Mouse (Mus musculus) T-helper 1 cell (primary cell): ENCODE measurements around the gene Exog.

Experiments
- in situ Hi-C: fragments of 300-600 bp; cut with MboI, MseI; formaldehyde crosslinking; loops from one replicate; pipeline ENCODE4 v1.15.1; 2025; ENCODE audit warnings: high pct_unique_total_duplicates

The Exog gene

DNA sequence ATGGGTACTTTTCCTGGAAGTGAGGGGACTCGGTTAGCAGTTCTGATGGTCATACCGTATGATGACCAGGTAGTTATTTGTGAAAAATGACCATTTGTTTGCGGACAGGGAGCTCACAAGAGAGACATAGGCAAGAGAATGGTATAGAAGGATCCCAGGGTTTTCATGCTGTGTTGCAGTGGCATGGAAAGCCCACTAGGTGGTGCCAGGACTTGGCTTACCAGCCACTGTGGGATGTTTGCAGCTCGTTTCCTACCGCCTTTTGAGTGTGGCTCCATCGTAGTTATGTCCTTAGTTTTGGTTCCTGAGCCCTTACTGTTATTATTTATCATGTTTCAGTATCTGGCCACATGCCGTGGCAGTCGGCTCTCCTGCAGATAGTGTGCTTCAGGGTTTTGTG, 15.7 kb downstream of the Exog start:
- in situ Hi-C loops: no loop called here

DNA sequence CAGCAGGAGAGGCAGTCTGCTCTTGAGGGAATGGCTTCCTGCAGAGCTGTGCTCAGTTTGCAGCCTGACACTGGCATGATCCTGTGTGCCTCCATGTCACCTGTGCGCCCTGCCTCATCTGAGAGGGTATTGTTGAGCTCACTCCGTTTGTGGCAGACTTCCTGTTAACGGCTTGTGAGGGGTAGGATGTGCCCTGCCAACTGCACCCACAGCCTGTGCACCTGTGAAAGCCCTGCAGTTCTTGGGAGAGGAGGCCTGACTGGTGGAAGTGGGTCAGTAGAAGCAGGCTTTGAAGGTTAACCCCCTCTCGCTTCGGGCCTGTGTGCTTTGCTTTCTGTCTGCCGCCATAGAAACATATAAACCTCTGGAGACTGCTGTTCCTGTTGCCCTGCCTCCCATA, 20.3 kb downstream of the Exog start:
- in situ Hi-C loops: no loop called here

DNA sequence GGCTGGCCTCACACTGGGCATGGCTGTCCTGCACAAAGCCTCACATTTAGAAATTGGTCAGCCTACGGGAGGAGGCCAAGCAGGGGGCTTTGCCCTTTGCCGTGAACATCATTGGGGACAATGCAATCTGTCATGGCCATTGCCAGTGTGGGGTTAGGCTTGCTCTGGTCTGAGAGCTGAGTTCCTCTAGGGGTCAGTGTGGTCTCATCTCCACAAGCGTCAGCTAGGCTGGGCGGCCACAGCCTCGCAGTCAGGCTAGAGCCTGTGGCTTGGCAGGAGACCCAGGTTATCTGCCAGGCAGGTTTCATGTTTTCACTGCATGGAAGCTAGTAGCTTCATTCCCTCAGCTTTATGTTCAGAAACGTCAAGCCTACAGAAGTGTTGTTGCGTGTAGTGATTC, 20.9 kb downstream of the Exog start:
- in situ Hi-C loops: no loop called here

DNA sequence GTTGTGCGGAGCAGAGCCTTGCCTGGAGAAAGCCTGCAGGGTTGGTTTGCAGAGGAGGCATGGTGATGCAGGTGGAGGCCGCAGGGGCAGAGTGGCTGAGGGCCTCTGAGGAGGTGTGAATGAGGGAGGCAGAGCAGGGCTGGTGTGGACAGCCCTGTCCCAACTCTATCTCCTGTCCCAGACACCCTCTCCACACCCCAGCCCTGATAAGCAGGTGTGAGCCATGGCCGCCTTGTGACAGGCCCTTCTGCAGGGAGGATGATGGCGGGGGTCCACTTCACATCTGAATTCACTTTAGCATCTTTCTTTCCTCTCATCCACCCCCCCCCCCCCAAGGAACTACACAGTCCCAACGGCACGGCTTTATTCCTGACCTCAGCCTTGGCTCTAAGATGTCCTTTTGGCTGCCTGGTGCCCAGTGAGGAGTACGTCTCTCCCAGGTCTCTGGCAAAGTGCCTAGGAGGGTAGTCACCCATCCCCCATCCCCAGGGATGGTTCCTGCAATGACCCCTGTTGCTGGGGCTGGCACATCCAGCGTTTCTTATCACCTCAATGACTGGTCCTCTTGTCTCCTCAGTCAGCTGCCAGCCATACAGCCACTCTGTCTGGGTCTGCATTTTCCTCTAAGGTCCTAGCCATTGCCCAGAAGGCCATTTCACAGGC, 25.1 kb downstream of the Exog start:
- in situ Hi-C loops: no loop called here

DNA sequence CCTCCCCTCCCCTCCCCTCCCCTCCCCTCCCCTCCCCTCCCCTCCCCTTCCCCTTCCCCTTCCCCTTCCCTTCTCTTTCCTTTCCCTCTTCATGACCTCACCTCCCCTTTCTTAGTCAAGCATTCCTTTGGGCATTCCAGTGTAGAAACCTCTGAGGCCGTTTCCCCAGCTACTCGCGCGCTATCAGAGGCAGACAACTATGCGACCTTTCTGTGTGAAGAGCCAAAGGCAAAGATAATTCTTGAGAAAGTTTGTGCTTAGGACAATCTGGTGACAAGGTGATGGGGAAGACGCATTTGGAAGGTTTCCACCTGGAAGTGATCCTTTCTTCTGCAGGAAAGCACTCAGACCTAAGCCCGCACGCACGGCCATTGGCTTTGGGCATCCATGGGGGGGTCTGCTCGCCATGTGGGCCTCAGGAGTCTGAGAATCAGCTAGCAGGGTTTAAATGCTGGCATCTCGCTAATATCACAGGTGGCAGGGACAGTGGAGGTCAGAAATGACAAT, 27.7 kb downstream of the Exog start:
- in situ Hi-C loops: no loop called here

DNA sequence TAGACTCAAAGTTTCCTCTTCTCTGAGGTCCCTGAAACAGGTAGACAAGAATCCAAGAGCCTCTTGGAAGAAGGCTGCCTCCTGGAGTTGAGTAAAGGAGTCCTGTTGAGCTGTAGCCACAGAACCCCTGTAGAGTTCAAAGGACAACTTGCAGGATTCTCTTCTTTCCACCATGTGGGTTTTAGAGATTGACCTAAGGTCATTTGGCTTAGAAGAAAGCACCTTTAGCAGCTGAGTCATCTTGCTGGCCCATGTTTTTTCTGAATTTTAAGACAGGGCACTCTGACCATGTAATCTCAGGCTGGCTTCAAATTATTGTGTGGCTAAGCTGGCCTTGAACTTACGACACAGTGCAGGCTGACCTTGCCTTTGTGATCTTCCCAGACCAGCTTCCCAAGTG, 28.3 kb downstream of the Exog start:
- in situ Hi-C loops: no loop called here

DNA sequence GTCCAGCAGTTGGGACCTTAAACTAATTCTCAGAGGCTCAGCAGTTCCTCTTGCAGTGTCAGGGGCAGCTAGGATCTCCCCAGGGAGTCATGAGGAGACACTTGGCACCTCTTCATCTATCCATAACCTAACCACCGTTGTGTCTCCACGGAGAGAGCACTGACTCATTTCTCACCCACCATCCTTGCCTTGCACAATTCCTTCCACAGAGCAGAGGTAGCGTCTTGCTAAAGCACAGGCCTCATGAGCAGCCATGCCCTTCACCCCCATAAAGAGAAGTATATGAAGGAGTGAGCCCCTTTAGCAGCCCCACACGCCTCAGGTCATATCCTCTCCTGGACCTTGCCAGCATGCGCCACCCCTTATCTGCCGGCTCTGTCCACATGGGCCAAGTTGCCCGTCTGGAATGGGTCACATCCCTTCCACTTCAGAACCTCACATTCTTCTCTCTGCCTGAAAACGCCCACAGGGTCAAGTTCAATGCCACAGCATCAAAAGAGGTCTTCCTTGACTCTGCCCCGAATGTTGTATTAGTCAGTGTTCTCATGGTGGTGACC, 28.9 kb downstream of the Exog start:
- in situ Hi-C loops: no loop called here

DNA sequence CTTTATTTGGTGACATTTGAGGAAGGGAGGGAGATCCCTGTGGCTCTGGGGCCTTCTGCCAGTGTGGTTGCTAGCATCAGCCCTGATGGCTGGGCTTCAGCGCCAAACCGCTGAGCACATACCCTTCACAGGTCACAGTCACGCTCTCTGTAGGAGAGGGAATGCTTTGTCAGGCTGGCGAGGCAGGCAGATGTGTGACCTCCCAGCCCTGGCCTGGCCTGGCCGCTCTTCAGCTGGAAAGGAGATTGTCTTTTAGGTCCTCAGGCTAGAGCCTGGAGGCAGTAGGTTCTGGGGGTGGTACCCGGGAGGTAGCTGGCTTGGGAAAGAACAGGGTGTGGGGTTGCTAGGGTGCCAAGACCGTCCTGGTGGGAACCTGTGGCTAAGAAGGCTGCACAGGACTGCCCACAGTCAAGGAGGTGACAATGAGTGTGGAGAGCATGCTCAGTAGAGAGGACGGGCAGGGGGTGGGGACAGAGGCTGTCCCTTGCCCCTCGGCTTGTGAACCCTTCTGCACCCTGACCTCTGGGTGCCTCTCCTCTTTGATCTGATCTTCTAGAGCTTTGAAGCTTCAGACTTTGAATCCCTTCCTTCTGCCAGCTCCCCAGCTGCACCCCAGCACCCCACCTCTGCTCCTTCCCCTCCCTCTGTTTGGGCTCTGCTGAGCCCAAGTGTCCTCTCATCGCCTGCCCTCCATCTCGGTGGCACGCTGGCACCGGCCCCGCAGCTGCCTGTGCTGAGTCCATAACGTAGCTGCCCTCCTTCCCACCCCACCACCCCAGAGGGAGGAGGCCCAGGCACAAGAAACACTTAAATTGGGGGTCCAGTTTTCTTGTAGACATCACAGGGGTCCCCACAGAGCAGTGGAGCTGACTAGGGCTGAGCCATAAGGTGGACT, 30.2 kb downstream of the Exog start:
- in situ Hi-C loops: no loop called here

DNA sequence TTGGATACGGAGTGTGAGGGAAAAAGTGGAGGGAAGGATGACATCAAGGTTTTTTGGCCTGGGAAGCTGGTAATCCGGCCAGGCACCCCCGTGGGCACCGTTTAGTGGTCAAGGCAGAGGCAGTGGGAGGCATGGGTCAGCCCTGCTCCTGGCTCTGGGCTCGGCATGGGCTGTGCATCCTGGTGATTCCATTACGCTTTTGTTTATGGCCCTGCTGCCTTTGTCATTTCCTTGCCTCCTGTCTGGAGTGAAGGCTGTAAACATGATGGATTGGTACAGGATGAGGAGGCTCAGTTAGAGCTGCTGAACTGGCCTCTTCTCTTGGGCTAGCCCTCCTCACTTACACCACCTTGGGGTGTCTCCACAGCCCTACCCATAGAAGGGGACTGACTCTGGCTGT, 33.0 kb downstream of the Exog start:
- in situ Hi-C loops: no loop called here

DNA sequence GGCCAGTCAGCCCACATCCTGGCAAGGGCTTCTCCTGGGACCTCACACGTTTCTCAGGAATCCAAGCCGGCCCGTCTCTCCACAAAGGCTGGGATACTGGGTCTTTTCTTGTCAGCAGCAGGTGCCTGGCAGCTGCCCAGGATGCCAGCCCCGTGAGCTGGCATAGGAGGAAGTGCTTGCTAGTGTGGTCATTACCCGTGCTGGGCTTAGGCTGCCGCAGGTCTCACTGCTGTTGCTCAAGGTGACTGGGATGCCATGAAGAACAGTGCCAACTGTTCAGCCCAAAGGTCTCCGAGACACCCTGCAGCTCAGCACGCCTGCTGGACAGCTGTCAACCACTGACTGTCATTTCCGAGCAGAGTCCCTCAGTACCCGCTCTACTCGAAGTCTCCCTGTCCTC, 33.6 kb downstream of the Exog start:
- in situ Hi-C loops: no loop called here

DNA sequence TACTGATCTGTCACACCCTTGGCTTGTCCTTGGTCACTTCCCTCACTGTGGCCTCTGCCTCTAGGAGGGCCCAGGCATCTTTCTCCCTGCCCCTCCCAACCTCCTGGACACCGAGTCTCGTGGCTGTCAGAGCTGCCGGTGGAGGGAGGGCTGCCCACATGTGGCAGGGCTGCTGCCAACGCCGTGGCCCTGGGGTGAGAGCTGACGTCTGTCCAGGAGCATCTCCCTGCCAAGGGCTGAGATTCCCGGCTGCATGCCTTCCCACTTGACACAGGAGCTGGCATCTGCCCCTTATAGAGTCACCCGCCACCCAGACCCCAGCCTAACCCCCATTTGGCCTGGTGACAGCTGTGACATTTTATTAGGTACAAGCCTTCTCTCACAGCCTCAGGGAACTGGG, 34.6 kb downstream of the Exog start:
- in situ Hi-C loops: no loop called here

DNA sequence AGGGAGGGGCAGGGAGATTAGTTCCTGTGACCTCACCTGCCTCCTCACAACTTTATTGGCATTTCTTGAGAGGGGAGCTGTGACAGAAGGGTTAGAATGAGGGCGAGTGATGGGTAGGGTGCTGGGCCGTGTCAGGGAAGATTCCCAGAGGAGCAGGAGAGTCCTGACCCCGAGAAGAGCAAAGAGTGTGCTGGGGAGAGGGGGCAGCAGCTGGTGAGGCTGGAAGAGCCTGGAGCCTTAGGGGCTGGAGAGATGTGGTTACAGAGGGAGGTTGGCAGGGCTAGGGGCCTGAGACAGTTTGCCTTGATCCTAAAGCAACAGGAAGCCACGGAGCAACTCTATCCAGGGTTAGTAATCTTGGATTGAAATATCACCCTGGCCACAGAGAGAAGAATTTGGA, 36.9 kb downstream of the Exog start:
- in situ Hi-C loops: no loop called here

DNA sequence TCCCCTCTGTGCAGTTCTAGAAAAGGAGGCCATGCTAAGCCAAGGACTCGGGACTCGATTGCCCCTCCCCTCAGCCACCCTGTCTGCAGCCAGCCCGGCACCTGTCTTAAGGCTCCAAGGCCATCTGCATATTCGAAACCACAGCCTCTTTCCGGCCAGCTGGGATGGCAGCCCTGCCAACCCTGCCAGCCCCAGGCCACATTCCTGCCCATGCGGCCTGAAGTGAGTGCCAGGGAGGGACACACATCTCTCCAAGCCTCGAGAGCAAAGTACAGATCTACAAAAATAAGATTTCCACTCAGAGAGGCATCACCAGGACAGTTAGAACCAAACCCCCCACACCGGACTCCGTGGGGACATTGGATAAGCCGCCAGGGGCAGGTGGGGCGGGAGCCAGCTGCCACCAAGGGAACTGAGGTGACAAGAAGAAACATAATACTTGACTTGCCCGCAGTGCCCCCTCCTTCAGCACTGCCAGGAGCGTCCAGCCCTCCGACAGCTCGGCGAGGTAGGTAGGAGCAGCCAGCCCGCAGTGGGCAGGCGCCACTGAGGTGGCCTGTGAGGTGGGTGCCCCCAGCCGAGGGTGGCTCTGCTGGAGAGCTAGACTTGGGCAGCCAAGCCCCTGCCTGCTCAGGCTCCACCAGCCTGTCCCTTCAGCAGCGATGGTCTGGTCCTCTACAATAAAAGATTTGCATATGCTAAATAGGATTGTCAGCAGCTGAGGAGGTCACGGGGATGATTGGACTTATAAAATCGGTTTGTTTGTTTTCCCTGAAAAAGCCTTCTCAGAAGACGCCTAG, 39.0 kb downstream of the Exog start:
- in situ Hi-C loops: no loop called here

DNA sequence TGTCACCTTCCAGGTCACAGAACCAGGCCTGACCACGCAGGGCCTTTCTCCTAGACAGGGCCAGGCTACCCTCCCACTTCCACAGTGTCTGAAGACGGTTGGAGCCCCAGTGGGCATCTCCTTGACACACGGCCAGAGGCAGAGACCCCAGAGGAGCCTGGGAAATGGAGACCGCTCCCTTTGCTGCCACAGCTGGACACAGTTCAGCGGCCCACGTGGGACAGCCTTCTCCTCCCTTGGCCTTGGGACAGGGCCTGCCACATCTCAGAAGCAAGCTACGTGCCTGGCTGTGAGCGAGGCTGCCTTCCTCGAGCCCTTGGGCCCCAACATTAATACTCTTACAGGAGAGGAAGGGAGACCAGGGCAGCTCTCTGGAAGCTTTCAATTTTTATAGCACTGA, 39.7 kb downstream of the Exog start:
- in situ Hi-C loops: no loop called here

DNA sequence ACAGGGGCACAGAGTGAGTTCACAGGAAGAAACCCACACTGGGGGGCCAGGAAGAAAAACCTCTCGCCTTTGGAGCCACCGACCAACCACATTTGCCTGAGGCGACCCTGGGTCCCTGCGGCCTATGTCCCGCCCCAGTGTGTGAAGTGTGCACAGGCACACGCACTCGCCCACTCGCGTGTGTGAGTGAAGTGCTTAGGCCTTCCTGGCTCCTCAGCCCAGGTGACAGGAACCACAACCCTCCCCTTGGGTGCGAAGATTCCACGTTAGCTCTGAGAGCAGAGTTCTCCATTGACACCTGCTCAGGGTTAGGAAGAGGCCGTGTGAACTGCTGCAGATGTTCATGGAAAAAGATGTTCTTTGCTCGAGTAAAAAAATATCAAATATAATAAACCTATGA, 40.1 kb downstream of the Exog start:
- in situ Hi-C loops: no loop called here

DNA sequence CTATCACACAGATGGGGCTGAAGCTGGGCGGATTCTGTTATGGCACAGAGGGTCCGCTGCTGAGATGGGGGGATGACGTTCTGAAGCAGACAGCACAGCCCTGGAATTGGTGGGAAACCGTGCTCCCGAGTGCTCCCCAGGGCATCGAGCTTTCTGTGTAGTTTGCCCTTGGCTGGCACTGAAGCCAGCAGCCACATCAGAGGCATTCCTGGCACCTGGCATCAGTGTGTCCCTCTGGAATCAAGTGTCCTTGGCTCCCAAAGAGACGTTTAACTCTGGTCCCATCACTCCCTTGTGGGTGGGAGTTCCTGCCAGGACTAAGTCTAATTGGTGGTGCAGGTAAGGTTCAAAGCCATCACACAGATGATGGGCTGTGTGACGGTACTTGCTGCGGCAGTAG, 51.6 kb downstream of the Exog start:
- in situ Hi-C loops: loop anchor here (10.0 kb wide), 1 partner anchor 1508 kb away; no protein-coding TSS in a partner anchor

DNA sequence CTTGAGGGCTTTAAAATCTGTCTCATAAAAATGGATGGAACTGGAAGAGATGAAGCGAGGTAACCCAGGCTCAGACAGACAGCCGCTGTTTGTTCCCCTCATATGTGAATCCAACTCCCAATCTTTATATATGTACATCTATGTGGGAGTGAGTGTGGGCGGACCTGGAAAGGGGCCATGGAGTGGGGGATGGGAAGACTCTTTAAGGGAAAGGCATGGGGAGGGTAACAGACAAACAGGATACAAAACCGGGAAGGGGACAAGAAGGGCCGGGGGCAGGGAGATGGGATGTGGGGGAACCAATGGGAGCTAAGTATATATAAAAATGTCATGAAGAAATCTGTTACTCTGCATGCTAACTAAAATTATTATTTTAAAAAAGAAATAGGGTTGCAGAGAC, 52.2 kb downstream of the Exog start:
- in situ Hi-C loops: loop anchor here (10.0 kb wide), 1 partner anchor 1508 kb away; no protein-coding TSS in a partner anchor

DNA sequence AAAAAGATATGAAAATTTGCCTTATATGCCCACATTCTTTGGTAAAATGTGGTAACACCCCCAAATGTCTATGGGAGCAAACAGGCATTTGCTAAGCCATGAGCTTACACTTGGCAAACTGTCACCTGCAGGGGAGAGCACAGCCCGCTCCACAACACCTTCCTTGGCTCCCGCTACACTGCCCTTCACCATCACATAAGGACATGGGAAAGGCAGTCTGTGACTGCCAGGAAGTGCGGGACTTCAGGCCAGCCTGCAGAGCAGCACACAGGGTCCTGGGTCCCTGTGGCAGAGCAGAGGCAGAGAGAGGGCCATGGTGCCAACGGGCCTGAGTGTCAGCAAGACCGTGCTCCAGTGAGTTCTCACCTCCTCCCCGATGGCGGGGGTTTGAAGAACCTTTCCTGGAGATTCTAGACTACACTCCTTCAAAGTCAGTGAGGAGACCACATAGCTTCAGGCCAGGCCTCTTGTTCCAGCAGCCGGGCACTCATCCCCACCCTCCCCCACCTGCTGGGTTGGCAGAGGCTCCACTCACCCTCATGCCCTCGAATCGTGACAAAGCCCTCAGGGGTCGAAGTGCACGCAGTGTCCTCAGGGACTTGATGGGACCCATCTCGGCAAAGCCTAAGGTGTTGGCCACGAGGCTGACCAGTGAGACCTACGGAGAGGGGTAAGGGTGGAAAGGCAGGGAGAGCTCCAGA, 53.0 kb downstream of the Exog start:
- in situ Hi-C loops: loop anchor here (10.0 kb wide), 1 partner anchor 1507 kb away; no protein-coding TSS in a partner anchor

DNA sequence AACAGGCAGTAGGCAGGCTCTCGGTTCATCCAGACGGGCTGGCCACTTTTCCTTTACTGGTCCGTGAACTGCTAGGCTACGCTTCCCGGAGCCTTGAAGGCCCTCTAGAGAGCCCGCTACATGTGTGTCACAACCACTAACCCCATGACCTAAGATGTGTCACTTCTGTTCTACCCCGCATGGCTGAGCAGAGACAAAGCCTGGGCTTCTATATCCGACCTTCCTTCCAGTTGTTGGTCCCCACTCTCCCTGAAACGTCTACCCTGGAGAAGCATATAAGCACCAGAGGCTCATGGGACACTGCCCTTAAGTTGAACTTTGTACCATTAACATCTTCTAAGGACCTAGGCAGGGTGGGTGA, 53.5 kb downstream of the Exog start:
- in situ Hi-C loops: loop anchor here (10.0 kb wide), 1 partner anchor 1507 kb away; no protein-coding TSS in a partner anchor

DNA sequence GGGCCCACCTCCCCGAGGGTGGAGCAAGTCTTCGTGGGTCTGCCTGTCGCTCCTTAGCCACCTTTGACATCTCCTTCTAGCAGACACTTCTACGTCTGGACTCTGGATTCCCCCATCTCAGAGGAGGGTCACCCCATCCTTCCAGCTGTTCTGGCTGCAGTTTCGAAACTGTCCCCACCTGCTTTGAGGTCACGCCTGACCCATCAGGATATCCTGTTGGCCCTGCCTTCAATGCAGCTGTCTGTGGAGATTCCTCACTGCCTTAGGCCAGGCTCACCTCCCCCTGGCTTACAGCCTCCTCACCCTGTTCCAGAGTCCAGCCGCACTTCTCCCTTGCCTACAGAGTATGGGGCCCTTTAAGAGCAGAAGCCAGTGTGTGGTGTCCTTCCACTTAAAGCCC, 54.1 kb downstream of the Exog start:
- in situ Hi-C loops: loop anchor here (10.0 kb wide), 1 partner anchor 1506 kb away; no protein-coding TSS in a partner anchor

DNA sequence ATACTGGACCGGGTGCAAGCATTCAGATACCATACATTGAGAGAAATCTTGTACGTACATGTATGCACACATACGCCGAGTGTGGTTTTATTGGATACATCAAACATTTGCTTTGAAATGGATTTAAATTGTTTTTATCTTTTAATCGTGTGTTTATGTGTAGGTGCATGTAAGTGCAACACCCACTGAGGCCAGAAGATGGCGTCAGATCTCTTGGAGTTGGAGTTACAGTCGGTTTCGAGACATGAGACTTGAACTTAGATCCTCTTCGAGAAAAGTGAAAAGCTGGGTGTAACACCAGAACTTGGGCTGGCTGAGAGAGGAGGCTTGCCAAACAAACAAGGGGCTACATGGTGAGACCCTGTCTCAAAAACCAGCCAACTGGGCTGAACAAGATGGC, 58.9 kb downstream of the Exog start:
- in situ Hi-C loops: no loop called here
